Mouse (Mus musculus): ENCODE results near the gene Wif1. TPM values are rescaled to one million over a fixed set of nuclear protein-coding genes. Genes with fewer than 3 reads are reported as not detected.

Gene Wif1
- polyA plus RNA-seq, 1 experiment from 2014 or later, result 1.1 TPM

DNA sequence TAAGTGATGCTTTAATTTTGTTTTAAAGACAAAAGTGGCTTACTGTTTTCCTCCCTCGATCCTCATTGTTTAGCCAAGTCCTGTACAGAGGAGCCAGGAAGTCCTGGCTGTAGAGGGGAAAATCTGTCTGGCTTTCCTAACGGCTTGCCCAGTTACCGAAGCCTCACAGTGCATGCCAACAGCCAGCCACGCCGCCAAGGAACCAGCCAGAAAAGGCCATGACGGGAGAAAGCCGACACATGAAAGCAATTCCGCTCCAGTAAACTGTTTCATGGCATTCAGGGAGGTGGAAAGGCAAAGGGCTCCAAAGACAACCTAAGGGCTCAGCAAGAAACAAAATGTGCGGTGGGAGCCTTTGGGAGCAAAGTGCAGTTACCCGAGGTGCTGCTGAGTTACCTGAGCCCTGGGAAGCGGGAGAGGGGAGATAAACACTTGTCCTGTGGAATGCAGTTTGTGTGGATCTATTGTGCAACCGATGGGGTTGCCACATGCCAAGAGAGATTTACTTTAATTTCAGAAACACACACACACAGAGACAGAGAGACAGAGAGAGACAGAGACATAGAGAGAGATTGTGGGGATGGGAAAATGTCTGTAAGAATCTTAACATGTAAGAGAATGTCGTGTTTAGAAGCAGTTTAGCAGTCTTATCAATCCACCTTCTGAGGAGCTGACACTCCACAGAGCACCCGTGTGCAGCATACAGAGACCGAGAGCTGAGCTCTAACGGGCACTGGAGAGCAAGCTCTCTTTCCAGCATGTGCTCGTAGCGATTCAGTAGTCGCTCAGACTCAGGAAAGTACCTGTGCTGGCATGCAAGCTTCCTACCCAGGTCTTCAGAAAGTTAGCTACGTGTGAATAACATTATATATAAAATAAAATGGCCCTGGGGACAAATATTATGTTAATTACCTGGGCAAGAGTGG, 95.5 kb downstream of the Wif1 start:
- no peak overlapping the region for H3K27ac ChIP-seq (ENCODE audit: low read depth, low read length)
- 60% methylated on average over 20 of the region's 20 CpGs for WGBS (ENCODE audit: insufficient replicate concordance)

More for the DNA sequence above, 95.5 kb downstream of the Wif1 start:
- Histone ChIP-seq H3K27me3 (ENCODE audit: control insufficient read depth, insufficient read depth, low read length) (no peaks in the 10 kb centered on the region), H3K4me2 (no peak overlapping the region), H3K4me1 (ENCODE audit: control insufficient read depth, insufficient read depth, low read length) (no peaks in the 10 kb centered on the region), H3K9me3 (replicated peaks; ENCODE audit: control insufficient read depth, low read length) (no peaks in the 10 kb centered on the region), H3K36me3 (ENCODE audit: control insufficient read depth, insufficient read depth, low read length) (no peaks in the 10 kb centered on the region), H3K9ac (ENCODE audit: low read depth, low read length) (no peak overlapping the region), H3K4me3 (ENCODE audit: low read depth, low read length) (no peak overlapping the region)
- no peak for ATAC-seq (replicated peaks; ENCODE audit: insufficient number of reproducible peaks, low FRiP score, low TSS enrichment)

Other genes starting within 250 kb of the Wif1 start
- gene Msrb3, start 134.9 kb upstream of the Wif1 start, polyA plus RNA-seq (2014; fragmentation: Nextera tagmentation; extraction: Ambion mirVana), result 20.5 and 31.4 TPM in 2 replicates
- gene Lemd3, start 54.6 kb upstream of the Wif1 start, polyA plus RNA-seq (2014; fragmentation: Nextera tagmentation; extraction: Ambion mirVana), result 3.5 and 4.1 TPM in 2 replicates